Comparison of ENCODE assay signal across 10 mouse cellular contexts in genomic region chr13:23833053-23833452, GRCm38 (mm10). TPM values are rescaled to one million over a fixed set of nuclear protein-coding genes. Genes with fewer than 3 reads are reported as not detected.
A peak's percentile ranks its signal among the peaks of the same experiment; 100 is the strongest.
DNase-seq lines count a peak whose midpoint lies in the region; ATAC-seq lines count a peak whose summit lies in the region.
"Had no signal": no experiment of that assay in that cellular context is flagged by ENCODE, and none has a peak within 500 bp of the region (broad histone marks: within the 10 kb centered on the region; RNA-seq: fewer than 3 reads in every experiment).

No protein-coding gene starts in this region.

- 18% methylated on average over 6 of the region's 6 CpGs for WGBS in heart, embryonic 11.5 days (ENCODE audit: insufficient replicate concordance)
- 16% methylated on average over 6 of the region's 6 CpGs for WGBS in neural tube, embryonic 11.5 days

- no peaks in the 10 kb centered on the region for H3K36me3 ChIP-seq in heart, embryonic 11.5 days (ENCODE audit: control insufficient read depth, insufficient read depth, low read length)
- no peaks in the 10 kb centered on the region for H3K36me3 ChIP-seq in neural tube, embryonic 11.5 days (ENCODE audit: control insufficient read depth, insufficient read depth, low read length)
- H3K36me3 ChIP-seq: embryonic facial prominence, embryonic 12.5 days; liver, embryonic 15.5 days had no signal

- no peaks in the 10 kb centered on the region for H3K27me3 ChIP-seq in heart, embryonic 11.5 days (ENCODE audit: control insufficient read depth, insufficient read depth, low read length)
- no peaks in the 10 kb centered on the region for H3K27me3 ChIP-seq in neural tube, embryonic 11.5 days (ENCODE audit: control insufficient read depth, insufficient read depth, low read length)
- H3K27me3 ChIP-seq: embryonic facial prominence, embryonic 12.5 days; liver, embryonic 15.5 days had no signal

- H3K27ac ChIP-seq in heart, embryonic 11.5 days (ENCODE audit: low read depth, low read length), result no peak overlapping the region
- no peak overlapping the region for H3K27ac ChIP-seq in neural tube, embryonic 11.5 days (ENCODE audit: low read depth, low read length)
- H3K27ac ChIP-seq: embryonic facial prominence, embryonic 12.5 days; liver, embryonic 15.5 days had no signal

- intact Hi-C loops in left cerebral cortex, postnatal 36 days (cut with DNase I), result loop anchor here (5.0 to 10.0 kb wide), 4 partner anchors 49 to 484 kb away; no protein-coding TSS in a partner anchor

- no peaks in the 10 kb centered on the region for H3K4me1 ChIP-seq in heart, embryonic 11.5 days (ENCODE audit: control insufficient read depth, insufficient read depth, low read length)
- H3K4me1 ChIP-seq in neural tube, embryonic 11.5 days (ENCODE audit: control insufficient read depth, insufficient read depth, low read length), result no peaks in the 10 kb centered on the region
- H3K4me1 ChIP-seq: embryonic facial prominence, embryonic 12.5 days; liver, embryonic 15.5 days had no signal

- DNase-seq in heart, adult 18-20 months, result peak; percentile 22 to 54
- DNase-seq in B cell, adult 2 months, result peak; percentile 38 to 42
- DNase-seq in adrenal gland, postnatal 25 days, result peak; percentile 26
- peak; percentile 10 to 16 for DNase-seq in left cerebral cortex, postnatal 36 days (ENCODE audit: low spot score in 2 of 2)
- peak; percentile 49 for DNase-seq in neural tube, embryonic 11.5 days (ENCODE audit: low spot score)
- DNase-seq in T-cell, adult 2 months (ENCODE audit: low spot score), result no peak

- H3K4me2 ChIP-seq in heart, embryonic 11.5 days, result no peak overlapping the region
- H3K4me2 ChIP-seq in neural tube, embryonic 11.5 days (ENCODE audit: low read depth), result no peak overlapping the region
- H3K4me2 ChIP-seq: embryonic facial prominence, embryonic 12.5 days; liver, embryonic 15.5 days had no signal

- no peak overlapping the region for H3K9ac ChIP-seq in heart, embryonic 11.5 days (ENCODE audit: low read depth, low read length)
- no peak overlapping the region for H3K9ac ChIP-seq in neural tube, embryonic 11.5 days (ENCODE audit: low read length)
- H3K9ac ChIP-seq: embryonic facial prominence, embryonic 12.5 days; liver, embryonic 15.5 days had no signal

- no peak overlapping the region for H3K4me3 ChIP-seq in heart, embryonic 11.5 days (ENCODE audit: low read depth, low read length)
- no peak overlapping the region for H3K4me3 ChIP-seq in neural tube, embryonic 11.5 days (ENCODE audit: low read depth, low read length)
- H3K4me3 ChIP-seq: embryonic facial prominence, embryonic 12.5 days; liver, embryonic 15.5 days had no signal

- ATAC-seq in heart, embryonic 11.5 days (replicated peaks; ENCODE audit: insufficient number of reproducible peaks, low FRiP score, low TSS enrichment), result no peak
- ATAC-seq in granulocyte monocyte progenitor cell, adult 5-6 weeks (replicated peaks; ENCODE audit: poor library complexity, severe bottlenecking), result peak; percentile 88
- no peak for ATAC-seq in neural tube, embryonic 11.5 days (ENCODE audit: insufficient read depth, low FRiP score, low TSS enrichment)

- no peaks in the 10 kb centered on the region for H3K9me3 ChIP-seq in heart, embryonic 11.5 days (replicated peaks; ENCODE audit: control insufficient read depth, low read length)
- H3K9me3 ChIP-seq in neural tube, embryonic 11.5 days (ENCODE audit: control insufficient read depth, low read length), result no peaks in the 10 kb centered on the region
- H3K9me3 ChIP-seq: embryonic facial prominence, embryonic 12.5 days; liver, embryonic 15.5 days had no signal

RNA-seq across cellular contexts. Expression of gene Slc17a3, which starts 6.2 kb away (rescaled TPM):
- not detected for total RNA-seq in heart, adult 18-20 months (2021)
- polyA plus RNA-seq in heart, embryonic 11.5 days (2014; fragmentation: Nextera tagmentation; extraction: Ambion mirVana), result not detected in 2 replicates
- total RNA-seq in adrenal gland, postnatal 25 days (2021), result 0.38 and 0.46 TPM in 2 replicates
- not detected in 2 replicates for total RNA-seq in granulocyte monocyte progenitor cell, adult 5-6 weeks (2014; fragmentation: Nextera tagmentation)
- not detected in 2 replicates for total RNA-seq in granulocyte monocyte progenitor cell, adult 5-6 weeks (2017)
- total RNA-seq in left cerebral cortex, postnatal 36 days (2021), result not detected
- not detected in 2 replicates for polyA plus RNA-seq in neural tube, embryonic 11.5 days (2014; fragmentation: Nextera tagmentation; extraction: Ambion mirVana)
- polyA plus RNA-seq: embryonic facial prominence, embryonic 12.5 days had no signal

RNA-seq across cellular contexts. Expression of gene Slc17a2, which starts 26.3 kb away (rescaled TPM):
- total RNA-seq in heart, adult 18-20 months (2021), result not detected
- not detected in 2 replicates for polyA plus RNA-seq in heart, embryonic 11.5 days (2014; fragmentation: Nextera tagmentation; extraction: Ambion mirVana)
- 0.81 TPM in 1 of 2 replicates, not detected in the other for total RNA-seq in adrenal gland, postnatal 25 days (2021)
- not detected in 2 replicates for total RNA-seq in granulocyte monocyte progenitor cell, adult 5-6 weeks (2014; fragmentation: Nextera tagmentation)
- total RNA-seq in granulocyte monocyte progenitor cell, adult 5-6 weeks (2017), result not detected in 2 replicates
- total RNA-seq in left cerebral cortex, postnatal 36 days (2021), result not detected
- not detected in 2 replicates for polyA plus RNA-seq in neural tube, embryonic 11.5 days (2014; fragmentation: Nextera tagmentation; extraction: Ambion mirVana)
- polyA plus RNA-seq: embryonic facial prominence, embryonic 12.5 days had no signal

RNA-seq across cellular contexts. Expression of gene Slc17a1, which starts 34.5 kb away (rescaled TPM):
- total RNA-seq in heart, adult 18-20 months (2021), result not detected
- not detected in 2 replicates for polyA plus RNA-seq in heart, embryonic 11.5 days (2014; fragmentation: Nextera tagmentation; extraction: Ambion mirVana)
- total RNA-seq in adrenal gland, postnatal 25 days (2021), result not detected in 2 replicates
- total RNA-seq in granulocyte monocyte progenitor cell, adult 5-6 weeks (2014; fragmentation: Nextera tagmentation), result not detected in 2 replicates
- total RNA-seq in granulocyte monocyte progenitor cell, adult 5-6 weeks (2017), result not detected in 2 replicates
- total RNA-seq in left cerebral cortex, postnatal 36 days (2021), result not detected
- not detected in 2 replicates for polyA plus RNA-seq in neural tube, embryonic 11.5 days (2014; fragmentation: Nextera tagmentation; extraction: Ambion mirVana)
- polyA plus RNA-seq: embryonic facial prominence, embryonic 12.5 days had no signal
